Mouse (Mus musculus) neural tube, embryonic 15.5 days (tissue): ENCODE measurements around the gene Srd5a1. TPM values are rescaled to one million over a fixed set of nuclear protein-coding genes. Genes with fewer than 3 reads are reported as not detected.

Experiments used
- ATAC-seq: fragments of 200-750 bp; cut with Nextera tagmentation; 2 replicates; pipeline ENCODE4 v1.8.0; 2017; ENCODE audit warnings: mild to moderate bottlenecking, moderate TSS enrichment, moderate library complexity; ENCODE audit not compliant: low FRiP score
- H3K27ac ChIP-seq: fragments of 300-500 bp; sonication (generic); replicated peaks from 2 replicates; pipeline ENCODE4 v1.5.1; 2015; ENCODE audit warnings: mild to moderate bottlenecking, inconsistent platforms
- H3K27me3 ChIP-seq: fragments of 300-500 bp; sonication (generic); replicated peaks from 2 replicates; pipeline ENCODE4 v1.6.1; 2015; ENCODE audit warnings: inconsistent platforms
- H3K36me3 ChIP-seq: fragments of 300-500 bp; sonication (generic); 2 replicates; pipeline ENCODE4 v1.6.1; 2015; ENCODE audit warnings: inconsistent platforms
- H3K4me1 ChIP-seq: fragments of 300-500 bp; sonication (generic); 2 replicates; pipeline ENCODE4 v1.6.1; 2015; ENCODE audit warnings: inconsistent platforms
- H3K4me2 ChIP-seq: fragments of 300-500 bp; sonication (generic); 2 replicates; pipeline ENCODE4 v1.6.1; 2015; ENCODE audit warnings: inconsistent platforms, mild to moderate bottlenecking, moderate library complexity
- H3K4me3 ChIP-seq: fragments of 300-500 bp; sonication (generic); replicated peaks from 2 replicates; pipeline ENCODE4 v1.5.1; 2015; ENCODE audit warnings: mild to moderate bottlenecking, inconsistent platforms
- H3K9ac ChIP-seq: fragments of 300-500 bp; sonication (generic); replicated peaks from 2 replicates; pipeline ENCODE4 v1.6.1; 2015; ENCODE audit warnings: mild to moderate bottlenecking, inconsistent platforms
- H3K9me3 ChIP-seq: fragments of 300-500 bp; sonication (generic); replicated peaks from 2 replicates; pipeline ENCODE4 v1.6.1; 2016; ENCODE audit warnings: inconsistent platforms
- WGBS: fragments of 180-500 bp; shearing (Covaris S2); methylation state at CpG from one replicate; pipeline ENCODE4 v1.1.7; 2015; ENCODE audit warnings: mixed read lengths; 5-methylcytosine and 5-hydroxymethylcytosine counted together
- polyA plus RNA-seq: library from polyadenylated mRNA; unstranded; fragments of >200 nt; fragmentation: Nextera tagmentation; extraction: Ambion mirVana; gene quantifications from 2 replicates; pipeline ENCODE4 v1.2.1, GENCODE M21; 2015

The Srd5a1 gene
- polyA plus RNA-seq, 1 experiment from 2014 or later: 26.4 TPM

GRCm38 (mm10) chr13:69592226-69592625, 19.0 kb downstream of the Srd5a1 start:
- WGBS: 83% methylated on average over 8 of the region's 8 CpGs
- H3K4me1 ChIP-seq: no peaks in the 10 kb centered on the region
- ATAC-seq: no peak

GRCm38 (mm10) chr13:69591338-69591737, 19.9 kb downstream of the Srd5a1 start:
- Histone ChIP-seq H3K4me3 (no peak overlapping the region), H3K4me2 (no peak overlapping the region), H3K4me1 (no peaks in the 10 kb centered on the region), H3K36me3 (no peaks in the 10 kb centered on the region), H3K27ac (no peak overlapping the region), H3K27me3 (no peaks in the 10 kb centered on the region), H3K9me3 (no peaks in the 10 kb centered on the region), H3K9ac (no peak overlapping the region)
- 96% methylated on average over 5 of the region's 5 CpGs for WGBS
- ATAC-seq: no peak

More at GRCm38 (mm10) chr13:69592226-69592625, 19.0 kb downstream of the Srd5a1 start:
- H3K36me3 ChIP-seq: no peaks in the 10 kb centered on the region
- no peaks in the 10 kb centered on the region for H3K9me3 ChIP-seq
- no peaks in the 10 kb centered on the region for H3K27me3 ChIP-seq
- H3K4me2 ChIP-seq: no peak overlapping the region
- H3K9ac ChIP-seq: no peak overlapping the region
- H3K27ac ChIP-seq: no peak overlapping the region
- no peak overlapping the region for H3K4me3 ChIP-seq

GRCm38 (mm10) chr13:69588263-69588662, 23.0 kb downstream of the Srd5a1 start:
- no peak overlapping the region for H3K4me2 ChIP-seq
- H3K27ac ChIP-seq: no peak overlapping the region
- H3K36me3 ChIP-seq: no peaks in the 10 kb centered on the region
- WGBS: 84% methylated on average over 6 of the region's 6 CpGs
- no peak overlapping the region for H3K4me3 ChIP-seq
- no peak for ATAC-seq
- no peaks in the 10 kb centered on the region for H3K27me3 ChIP-seq
- H3K4me1 ChIP-seq: no peaks in the 10 kb centered on the region
- no peak overlapping the region for H3K9ac ChIP-seq
- H3K9me3 ChIP-seq: no peaks in the 10 kb centered on the region

- no peaks in the 10 kb centered on the region for H3K4me1 ChIP-seq
- no peak overlapping the region for H3K27ac ChIP-seq
- no peak overlapping the region for H3K9ac ChIP-seq
- H3K27me3 ChIP-seq: no peaks in the 10 kb centered on the region
- no peak overlapping the region for H3K4me3 ChIP-seq
- H3K4me2 ChIP-seq: no peak overlapping the region
- WGBS: 75% methylated on average over 3 of the region's 3 CpGs
- no peak for ATAC-seq
- no peaks in the 10 kb centered on the region for H3K36me3 ChIP-seq
- no peaks in the 10 kb centered on the region for H3K9me3 ChIP-seq
Measured at GRCm38 (mm10) chr13:69587849-69588248, 23.4 kb downstream of the Srd5a1 start.

- WGBS: 59% methylated on average over 10 of the region's 10 CpGs
- Histone ChIP-seq H3K27me3 (no peaks in the 10 kb centered on the region), H3K4me1 (no peaks in the 10 kb centered on the region), H3K4me3 (no peak overlapping the region), H3K4me2 (no peak overlapping the region), H3K9me3 (no peaks in the 10 kb centered on the region), H3K9ac (no peak overlapping the region), H3K27ac (no peak overlapping the region), H3K36me3 (no peaks in the 10 kb centered on the region)
- ATAC-seq: no peak
Measured at GRCm38 (mm10) chr13:69586337-69586736, 24.9 kb downstream of the Srd5a1 start.

- no peaks in the 10 kb centered on the region for H3K36me3 ChIP-seq
- no peak overlapping the region for H3K4me2 ChIP-seq
- H3K4me1 ChIP-seq: no peaks in the 10 kb centered on the region
- no peaks in the 10 kb centered on the region for H3K27me3 ChIP-seq
- H3K9me3 ChIP-seq: no peaks in the 10 kb centered on the region
- no peak overlapping the region for H3K27ac ChIP-seq
- no peak for ATAC-seq
- no peak overlapping the region for H3K4me3 ChIP-seq
- WGBS: 40% methylated on average over 6 of the region's 6 CpGs
- no peak overlapping the region for H3K9ac ChIP-seq
Measured at GRCm38 (mm10) chr13:69585828-69586227, 25.4 kb downstream of the Srd5a1 start.

- Histone ChIP-seq H3K4me2 (no peak overlapping the region), H3K27me3 (no peaks in the 10 kb centered on the region), H3K9me3 (no peaks in the 10 kb centered on the region), H3K36me3 (no peaks in the 10 kb centered on the region), H3K9ac (no peak overlapping the region), H3K4me3 (no peak overlapping the region), H3K4me1 (no peaks in the 10 kb centered on the region), H3K27ac (no peak overlapping the region)
- ATAC-seq: no peak
- 95% methylated on average over 6 of the region's 6 CpGs for WGBS
Measured at GRCm38 (mm10) chr13:69583591-69583990, 27.7 kb downstream of the Srd5a1 start.

- H3K36me3 ChIP-seq: no peaks in the 10 kb centered on the region
- 91% methylated on average over 6 of the region's 6 CpGs for WGBS
- no peak for ATAC-seq
- H3K4me2 ChIP-seq: no peak overlapping the region
- no peaks in the 10 kb centered on the region for H3K4me1 ChIP-seq
- H3K9ac ChIP-seq: no peak overlapping the region
- no peak overlapping the region for H3K4me3 ChIP-seq
- H3K9me3 ChIP-seq: no peaks in the 10 kb centered on the region
- no peaks in the 10 kb centered on the region for H3K27me3 ChIP-seq
- H3K27ac ChIP-seq: no peak overlapping the region
Measured at GRCm38 (mm10) chr13:69582411-69582810, 28.8 kb downstream of the Srd5a1 start.

GRCm38 (mm10) chr13:69577181-69577834, 33.9 kb downstream of the Srd5a1 start:
- Histone ChIP-seq H3K27me3 (no peaks in the 10 kb centered on the region), H3K4me2 (no peak overlapping the region), H3K36me3 (no peaks in the 10 kb centered on the region), H3K4me1 (no peaks in the 10 kb centered on the region), H3K9me3 (no peaks in the 10 kb centered on the region), H3K9ac (no peak overlapping the region), H3K4me3 (no peak overlapping the region), H3K27ac (no peak overlapping the region)
- 92% methylated on average over 16 of the region's 16 CpGs for WGBS
- ATAC-seq: no peak

- no peak overlapping the region for H3K4me2 ChIP-seq
- H3K9me3 ChIP-seq: no peaks in the 10 kb centered on the region
- H3K27me3 ChIP-seq: no peaks in the 10 kb centered on the region
- H3K4me1 ChIP-seq: no peaks in the 10 kb centered on the region
- ATAC-seq: no peak
- no peak overlapping the region for H3K4me3 ChIP-seq
- H3K27ac ChIP-seq: no peak overlapping the region
- 63% methylated on average over 11 of the region's 11 CpGs for WGBS
- no peaks in the 10 kb centered on the region for H3K36me3 ChIP-seq
- H3K9ac ChIP-seq: no peak overlapping the region
Measured at GRCm38 (mm10) chr13:69576676-69577075, 34.6 kb downstream of the Srd5a1 start.

GRCm38 (mm10) chr13:69572594-69572993, 38.6 kb downstream of the Srd5a1 start:
- Histone ChIP-seq H3K27ac (no peak overlapping the region), H3K4me2 (no peak overlapping the region), H3K36me3 (no peaks in the 10 kb centered on the region), H3K4me1 (no peaks in the 10 kb centered on the region), H3K9me3 (no peaks in the 10 kb centered on the region), H3K4me3 (no peak overlapping the region), H3K27me3 (no peaks in the 10 kb centered on the region), H3K9ac (no peak overlapping the region)
- no peak for ATAC-seq
- 91% methylated on average over 3 of the region's 3 CpGs for WGBS

- no peak overlapping the region for H3K4me2 ChIP-seq
- H3K9ac ChIP-seq: no peak overlapping the region
- WGBS: 87% methylated on average over 9 of the region's 9 CpGs
- no peaks in the 10 kb centered on the region for H3K27me3 ChIP-seq
- no peaks in the 10 kb centered on the region for H3K4me1 ChIP-seq
- H3K27ac ChIP-seq: no peak overlapping the region
- no peaks in the 10 kb centered on the region for H3K36me3 ChIP-seq
- no peak overlapping the region for H3K4me3 ChIP-seq
- no peak for ATAC-seq
- no peaks in the 10 kb centered on the region for H3K9me3 ChIP-seq
Measured at GRCm38 (mm10) chr13:69569201-69569600, 42.0 kb downstream of the Srd5a1 start.
